Mouse (Mus musculus): ENCODE data around the gene Ptprz1. TPM values are rescaled to one million over a fixed set of nuclear protein-coding genes. Genes with fewer than 3 reads are reported as not detected.

Gene Ptprz1
- total RNA-seq, 1 experiment: 1.5 TPM

- H3K36me3 ChIP-seq (ENCODE audit: control insufficient read depth, insufficient read depth, low read length, poor library complexity, severe bottlenecking): no peaks in the 10 kb centered on the region
- no peak for DNase-seq (ENCODE audit: low read depth, low spot score)
- no peaks in the 10 kb centered on the region for H3K9me3 ChIP-seq (ENCODE audit: control insufficient read depth, insufficient read depth, low read depth, low read length)
- no peak overlapping the region for H3K9ac ChIP-seq (ENCODE audit: insufficient read depth, low read depth, low read length, poor library complexity, severe bottlenecking)
- TF ChIP-seq ZC3H11A (IDR thresholded peaks at IDR 0.05; ENCODE audit: borderline replicate concordance, low read depth, low read length) (no peak), CHD2 (IDR thresholded peaks at IDR 0.05; ENCODE audit: low read depth, low read length) (no peak), MAFK (IDR thresholded peaks at IDR 0.05; ENCODE audit: insufficient read depth, low read depth, low read length) (no peak)
- H3K4me3 ChIP-seq (ENCODE audit: insufficient read depth in 1 of 2, low read depth in 1 of 2, low read length in 2 of 2, poor library complexity in 1 of 2, severe bottlenecking in 1 of 2): no peak overlapping the region
- H3K27ac ChIP-seq (ENCODE audit: insufficient read depth, low read depth, low read length, poor library complexity, severe bottlenecking): no peak overlapping the region
- no peaks in the 10 kb centered on the region for H3K4me1 ChIP-seq (ENCODE audit: control insufficient read depth in 2 of 2, insufficient read depth in 2 of 2, low read length in 2 of 2, poor library complexity in 1 of 2)
- in situ Hi-C loops (cut with MboI; ENCODE audit: low sequenced_read_pairs in 2 of 2, unreplicated experiment in 2 of 2): no loop called here
Measured at GRCm38 (mm10) chr6:23014988-23015613, 139.8 kb downstream of the Ptprz1 start.

- in situ Hi-C loops (cut with MboI; ENCODE audit: low sequenced_read_pairs in 2 of 2, unreplicated experiment in 2 of 2): no loop called here
- Histone ChIP-seq H3K4me1 (ENCODE audit: control insufficient read depth in 2 of 2, insufficient read depth in 2 of 2, low read length in 2 of 2, poor library complexity in 1 of 2) (no peaks in the 10 kb centered on the region), H3K4me3 (ENCODE audit: insufficient read depth in 1 of 2, low read depth in 1 of 2, low read length in 2 of 2, poor library complexity in 1 of 2, severe bottlenecking in 1 of 2) (no peak overlapping the region), H3K9ac (ENCODE audit: insufficient read depth, low read depth, low read length, poor library complexity, severe bottlenecking) (no peak overlapping the region), H3K9me3 (ENCODE audit: control insufficient read depth, insufficient read depth, low read depth, low read length) (no peaks in the 10 kb centered on the region), H3K27ac (ENCODE audit: insufficient read depth, low read depth, low read length, poor library complexity, severe bottlenecking) (no peak overlapping the region), H3K36me3 (ENCODE audit: control insufficient read depth, insufficient read depth, low read length, poor library complexity, severe bottlenecking) (no peaks in the 10 kb centered on the region)
- no peak for TF ChIP-seq MAFK (IDR thresholded peaks at IDR 0.05; ENCODE audit: insufficient read depth, low read depth, low read length)
- no peak for TF ChIP-seq CHD2 (IDR thresholded peaks at IDR 0.05; ENCODE audit: low read depth, low read length)
- TF ChIP-seq HCFC1 (IDR thresholded peaks at IDR 0.05; ENCODE audit: borderline replicate concordance, insufficient read depth, low read length): no peak
- TF ChIP-seq ZC3H11A (IDR thresholded peaks at IDR 0.05; ENCODE audit: borderline replicate concordance, low read depth, low read length): no peak
- TF ChIP-seq ZNF384 (IDR thresholded peaks at IDR 0.05; ENCODE audit: low read depth, low read length): no peak
- DNase-seq (ENCODE audit: low read depth, low spot score): no peak
Measured at GRCm38 (mm10) chr6:23028251-23028650, 152.9 kb downstream of the Ptprz1 start.

GRCm38 (mm10) chr6:23048836-23049235 lies 173.5 kb downstream of the Ptprz1 start:
- H3K9ac ChIP-seq (ENCODE audit: insufficient read depth, low read depth, low read length, poor library complexity, severe bottlenecking): no peak overlapping the region
- H3K9me3 ChIP-seq (ENCODE audit: control insufficient read depth, insufficient read depth, low read depth, low read length): no peaks in the 10 kb centered on the region
- TF ChIP-seq HCFC1 (IDR thresholded peaks at IDR 0.05; ENCODE audit: borderline replicate concordance, insufficient read depth, low read length) (no peak), MAFK (IDR thresholded peaks at IDR 0.05; ENCODE audit: insufficient read depth, low read depth, low read length) (no peak), ZNF384 (IDR thresholded peaks at IDR 0.05; ENCODE audit: low read depth, low read length) (no peak), CHD2 (IDR thresholded peaks at IDR 0.05; ENCODE audit: low read depth, low read length) (no peak)
- no peaks in the 10 kb centered on the region for H3K36me3 ChIP-seq (ENCODE audit: control insufficient read depth, insufficient read depth, low read length, poor library complexity, severe bottlenecking)
- in situ Hi-C loops (cut with MboI; ENCODE audit: low sequenced_read_pairs in 2 of 2, unreplicated experiment in 2 of 2): no loop called here
- no peak for DNase-seq (ENCODE audit: low read depth, low spot score)
- no peak overlapping the region for H3K4me3 ChIP-seq (ENCODE audit: insufficient read depth in 1 of 2, low read depth in 1 of 2, low read length in 2 of 2, poor library complexity in 1 of 2, severe bottlenecking in 1 of 2)
- no peak overlapping the region for H3K27ac ChIP-seq (ENCODE audit: insufficient read depth, low read depth, low read length, poor library complexity, severe bottlenecking)
- no peaks in the 10 kb centered on the region for H3K4me1 ChIP-seq (ENCODE audit: control insufficient read depth in 2 of 2, insufficient read depth in 2 of 2, low read length in 2 of 2, poor library complexity in 1 of 2)

- H3K4me3 ChIP-seq (ENCODE audit: insufficient read depth in 1 of 2, low read depth in 1 of 2, low read length in 2 of 2, poor library complexity in 1 of 2, severe bottlenecking in 1 of 2): no peak overlapping the region
- TF ChIP-seq ZNF384 (IDR thresholded peaks at IDR 0.05; ENCODE audit: low read depth, low read length): no peak
- no peak for TF ChIP-seq MAFK (IDR thresholded peaks at IDR 0.05; ENCODE audit: insufficient read depth, low read depth, low read length)
- TF ChIP-seq HCFC1 (IDR thresholded peaks at IDR 0.05; ENCODE audit: borderline replicate concordance, insufficient read depth, low read length): no peak
- TF ChIP-seq CHD2 (IDR thresholded peaks at IDR 0.05; ENCODE audit: low read depth, low read length): no peak
- TF ChIP-seq ZC3H11A (IDR thresholded peaks at IDR 0.05; ENCODE audit: borderline replicate concordance, low read depth, low read length): no peak
- in situ Hi-C loops (cut with MboI; ENCODE audit: low sequenced_read_pairs in 2 of 2, unreplicated experiment in 2 of 2): no loop called here
Measured at GRCm38 (mm10) chr6:23055734-23056133, 180.4 kb downstream of the Ptprz1 start.

GRCm38 (mm10) chr6:23076060-23076459 lies 200.8 kb downstream of the Ptprz1 start:
- no peak overlapping the region for H3K27ac ChIP-seq (ENCODE audit: insufficient read depth, low read depth, low read length, poor library complexity, severe bottlenecking)
- H3K9ac ChIP-seq (ENCODE audit: insufficient read depth, low read depth, low read length, poor library complexity, severe bottlenecking): no peak overlapping the region
- no peak overlapping the region for H3K4me3 ChIP-seq (ENCODE audit: insufficient read depth in 1 of 2, low read depth in 1 of 2, low read length in 2 of 2, poor library complexity in 1 of 2, severe bottlenecking in 1 of 2)
- DNase-seq (ENCODE audit: low read depth, low spot score): no peak
- in situ Hi-C loops (cut with MboI; ENCODE audit: low sequenced_read_pairs in 2 of 2, unreplicated experiment in 2 of 2): no loop called here
- peaks cover 2 to 3% of the 10 kb centered on the region in 2 experiments; a peak in 3 of 4 replicates for H3K4me1 ChIP-seq (ENCODE audit: control insufficient read depth in 2 of 2, insufficient read depth in 2 of 2, low read length in 2 of 2, poor library complexity in 1 of 2)
- H3K9me3 ChIP-seq (ENCODE audit: control insufficient read depth, insufficient read depth, low read depth, low read length): no peaks in the 10 kb centered on the region
- TF ChIP-seq HCFC1 (IDR thresholded peaks at IDR 0.05; ENCODE audit: borderline replicate concordance, insufficient read depth, low read length) (no peak), CHD2 (IDR thresholded peaks at IDR 0.05; ENCODE audit: low read depth, low read length) (no peak), ZNF384 (IDR thresholded peaks at IDR 0.05; ENCODE audit: low read depth, low read length) (no peak), ZC3H11A (IDR thresholded peaks at IDR 0.05; ENCODE audit: borderline replicate concordance, low read depth, low read length) (no peak), MAFK (IDR thresholded peaks at IDR 0.05; ENCODE audit: insufficient read depth, low read depth, low read length) (no peak)
- H3K36me3 ChIP-seq (ENCODE audit: control insufficient read depth, insufficient read depth, low read length, poor library complexity, severe bottlenecking): no peaks in the 10 kb centered on the region; the same call in 1 of the 2 replicates

More at GRCm38 (mm10) chr6:23055734-23056133, 180.4 kb downstream of the Ptprz1 start:
- Histone ChIP-seq H3K4me1 (ENCODE audit: control insufficient read depth in 2 of 2, insufficient read depth in 2 of 2, low read length in 2 of 2, poor library complexity in 1 of 2) (no peaks in the 10 kb centered on the region), H3K9me3 (ENCODE audit: control insufficient read depth, insufficient read depth, low read depth, low read length) (no peaks in the 10 kb centered on the region), H3K27ac (ENCODE audit: insufficient read depth, low read depth, low read length, poor library complexity, severe bottlenecking) (no peak overlapping the region), H3K9ac (ENCODE audit: insufficient read depth, low read depth, low read length, poor library complexity, severe bottlenecking) (no peak overlapping the region), H3K36me3 (ENCODE audit: control insufficient read depth, insufficient read depth, low read length, poor library complexity, severe bottlenecking) (no peaks in the 10 kb centered on the region)
- no peak for DNase-seq (ENCODE audit: low read depth, low spot score)
